Mouse (Mus musculus) ES-E14 (cell line): ENCODE results near the gene Asic1. TPM values are rescaled to one million over a fixed set of nuclear protein-coding genes. Genes with fewer than 3 reads are reported as not detected.

Experiments
- DNase-seq: peaks from one replicate; pipeline ENCODE4 v3.0.0-alpha.2; 2013; ENCODE audit warnings: low read depth, low spot score
- H3K27ac ChIP-seq: 2 replicates; pipeline ENCODE4 v1.5.1; 2012; ENCODE audit warnings: low read depth, mild to moderate bottlenecking, low read length, moderate library complexity, mixed read lengths; ENCODE audit not compliant: poor library complexity, insufficient read depth, severe bottlenecking
- H3K36me3 ChIP-seq: 2 replicates; pipeline ENCODE4 v1.6.1; 2012; ENCODE audit warnings: mild to moderate bottlenecking, low read length, moderate library complexity, mixed read lengths; ENCODE audit not compliant: control insufficient read depth, poor library complexity, insufficient read depth, severe bottlenecking
- H3K4me1 ChIP-seq, 2 experiments: fragments of 150-350 bp in 1 of 2; sonication (generic) in 1 of 2; 2 replicates each; pipeline ENCODE4 v1.6.1; 2012; ENCODE audit warnings: low read length in 2 of 2, mild to moderate bottlenecking in 1 of 2, mixed read lengths in 1 of 2; ENCODE audit not compliant: control insufficient read depth in 2 of 2, insufficient read depth in 2 of 2, poor library complexity in 1 of 2
- H3K4me3 ChIP-seq, 2 experiments: fragments of 150-350 bp in 1 of 2; sonication (generic) in 1 of 2; 2 replicates each; pipeline ENCODE4 v1.5.1; 2012; ENCODE audit warnings: low read length in 2 of 2, low read depth in 1 of 2, mild to moderate bottlenecking in 1 of 2, mixed read lengths in 1 of 2; ENCODE audit not compliant: insufficient read depth in 1 of 2, poor library complexity in 1 of 2, severe bottlenecking in 1 of 2
- H3K9ac ChIP-seq: 2 replicates; pipeline ENCODE4 v1.6.1; 2012; ENCODE audit warnings: low read depth, mild to moderate bottlenecking, low read length, mixed read lengths; ENCODE audit not compliant: poor library complexity, insufficient read depth, severe bottlenecking
- H3K9me3 ChIP-seq: fragments of 150-350 bp; sonication (generic); 2 replicates; pipeline ENCODE4 v1.6.1; 2012; ENCODE audit warnings: low read depth, mild to moderate bottlenecking, low read length; ENCODE audit not compliant: control insufficient read depth, insufficient read depth
- CHD2 ChIP-seq: IDR thresholded peaks from 2 replicates; pipeline ENCODE4 v1.6.1; 2014; ENCODE audit warnings: mild to moderate bottlenecking, low read depth, low read length, inconsistent platforms
- HCFC1 ChIP-seq: IDR thresholded peaks from 2 replicates; pipeline ENCODE4 v1.6.1; 2012; ENCODE audit warnings: low read length, inconsistent platforms, borderline replicate concordance; ENCODE audit not compliant: insufficient read depth
- MAFK ChIP-seq: IDR thresholded peaks from 2 replicates; pipeline ENCODE4 v1.6.1; 2014; ENCODE audit warnings: mild to moderate bottlenecking, low read depth, low read length, inconsistent platforms; ENCODE audit not compliant: insufficient read depth
- ZC3H11A ChIP-seq: IDR thresholded peaks from 2 replicates; pipeline ENCODE4 v1.6.1; 2012; ENCODE audit warnings: low read depth, mild to moderate bottlenecking, inconsistent platforms, low read length, borderline replicate concordance
- ZNF384 ChIP-seq: IDR thresholded peaks from 2 replicates; pipeline ENCODE4 v1.6.1; 2012; ENCODE audit warnings: low read depth, low read length, inconsistent platforms
- in situ Hi-C, 2 experiments: fragments of 600-800 bp; cut with MboI; formaldehyde crosslinking; loops; one replicate each; pipeline ENCODE4 v1.15.1; 2025; ENCODE audit warnings: low sequenced_read_pairs in 2 of 2, inconsistent platforms in 1 of 2; ENCODE audit not compliant: unreplicated experiment in 2 of 2
- total RNA-seq: library from RNA; depleted of rRNA; stranded (reverse); fragments of 300-350 nt; gene quantifications from 2 replicates; pipeline ENCODE4 v1.2.3, GENCODE M21; 2012

The Asic1 gene
- total RNA-seq, 1 experiment: 6.6 TPM

DNA sequence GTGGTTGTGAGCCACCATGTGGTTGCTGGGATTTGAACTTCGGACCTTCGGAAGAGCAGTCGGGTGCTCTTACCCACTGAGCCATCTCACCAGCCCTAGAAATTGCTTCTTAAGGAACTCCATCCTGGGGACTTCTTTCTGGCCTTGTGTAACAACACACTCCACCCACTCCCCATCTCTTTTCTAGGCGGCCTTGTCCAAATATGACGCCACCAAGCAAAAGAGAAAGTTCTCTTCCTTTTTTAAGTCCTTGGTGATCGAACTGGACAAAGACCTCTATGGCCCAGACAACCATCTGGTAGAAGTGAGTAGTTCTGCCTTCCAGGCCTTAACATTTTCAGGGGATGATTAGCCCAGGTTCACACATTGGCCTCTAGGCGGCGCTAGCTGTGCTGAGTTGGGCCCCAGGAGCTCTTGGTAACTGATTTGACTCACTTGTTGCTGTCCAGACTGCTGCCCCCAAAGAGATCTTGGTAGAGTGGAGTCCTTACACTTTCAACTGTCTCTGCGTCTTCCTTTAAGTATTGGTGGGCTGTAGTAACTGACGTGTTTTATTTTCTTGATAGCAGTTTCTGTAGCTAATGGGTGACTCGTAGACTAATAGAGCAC is 35.4 kb downstream of the Asic1 start, which contains the start of gene Gm17349:
Gene Gm17349, minus strand, starts transcription at position 51 of the 609 bp plus-strand sequence.
- no peak for DNase-seq
- Histone ChIP-seq H3K36me3 (peaks cover 30% of the 10 kb centered on the region), H3K4me1 (peaks cover 7 to 8% of the 10 kb centered on the region in 2 experiments; a peak in 3 of 4 replicates), H3K27ac (peak within 1 kb of the TSS; percentile 89), H3K9me3 (no peaks in the 10 kb centered on the region), H3K4me3 (peak within 1 kb of the TSS; percentile 29 to 90), H3K9ac (peak within 1 kb of the TSS; percentile 22; the same call in 1 of the 2 replicates)
- in situ Hi-C loops: no loop called here
- TF ChIP-seq ZNF384 (no peak), MAFK (no peak), CHD2 (no peak), ZC3H11A (0 out of 2 replicates have a peak, but pooled peaks have one; percentile 14), HCFC1 (no peak)

- Histone ChIP-seq H3K9ac (no peak overlapping the region), H3K36me3 (peaks cover 48% of the 10 kb centered on the region), H3K9me3 (no peaks in the 10 kb centered on the region), H3K27ac (no peak overlapping the region), H3K4me3 (no peak overlapping the region; a peak in 1 of 4 replicates), H3K4me1 (peaks cover 4 to 12% of the 10 kb centered on the region in 2 experiments; a peak in 3 of 4 replicates)
- in situ Hi-C loops: no loop called here
- no peak for DNase-seq
- TF ChIP-seq ZC3H11A: no peak
Observed at GRCm38 (mm10) chr15:99708176-99708575, 38.0 kb downstream of the Asic1 start.

DNA sequence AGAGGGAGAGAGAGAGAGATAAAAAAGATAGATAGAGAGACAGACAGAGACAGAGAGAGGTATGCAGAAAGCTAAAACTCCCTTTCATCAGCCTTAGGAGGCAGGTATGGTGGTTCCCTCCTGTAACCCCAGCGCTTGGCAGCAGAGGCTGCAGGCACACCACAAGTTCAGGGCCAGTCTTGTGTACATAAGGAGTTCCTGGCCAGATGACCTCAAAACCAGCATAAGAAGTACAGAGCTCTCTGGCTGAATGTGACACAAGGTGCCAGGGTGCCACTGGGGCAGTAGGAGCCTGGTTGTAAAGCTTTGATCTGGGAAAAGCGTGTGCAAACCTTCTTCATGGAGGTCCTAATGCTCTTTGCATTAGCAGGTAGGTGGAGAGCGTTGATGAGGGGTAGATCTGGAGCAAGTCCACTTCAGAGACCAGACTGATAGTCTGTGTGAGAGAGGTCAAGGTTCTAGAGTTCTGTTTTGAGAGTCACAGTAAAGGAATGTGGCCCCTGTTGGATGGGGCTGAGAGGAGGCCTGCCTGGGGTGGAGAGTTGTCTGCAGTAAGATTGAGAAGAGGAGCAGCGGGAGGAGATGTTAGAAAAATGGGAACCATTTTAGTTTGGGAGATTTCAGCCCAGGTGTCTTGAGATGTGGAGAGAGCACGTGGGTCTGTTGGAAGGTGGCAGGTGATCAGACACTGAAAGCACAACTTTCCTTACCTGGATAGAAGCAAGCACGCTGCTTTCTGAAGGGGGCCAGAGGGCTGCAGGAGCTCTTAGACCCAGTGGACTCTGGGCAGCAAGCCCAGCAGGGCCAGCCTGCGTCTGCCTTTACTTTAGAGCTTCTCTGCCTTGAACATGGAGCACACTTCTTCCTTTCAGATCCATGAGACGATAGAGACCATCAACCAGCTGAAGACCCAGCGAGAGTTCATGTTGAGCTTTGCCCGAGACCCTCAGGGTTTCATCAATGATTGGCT is 40.3 kb downstream of the Asic1 start:
- Histone ChIP-seq H3K9ac (no peak overlapping the region), H3K27ac (no peak overlapping the region), H3K36me3 (peaks cover 57% of the 10 kb centered on the region), H3K4me3 (no peak overlapping the region), H3K4me1 (peaks cover 4 to 22% of the 10 kb centered on the region in 2 experiments; a peak in 3 of 4 replicates), H3K9me3 (no peaks in the 10 kb centered on the region)
- in situ Hi-C loops: loop anchor here in 1 of 2 experiments (10.0 kb wide), 1 partner anchor 194 kb away; no protein-coding TSS in a partner anchor
- no peak for TF ChIP-seq HCFC1
- TF ChIP-seq CHD2: no peak
- no peak for TF ChIP-seq MAFK
- TF ChIP-seq ZNF384: no peak
- TF ChIP-seq ZC3H11A: no peak
- DNase-seq: no peak

GRCm38 (mm10) chr15:99711491-99711890 is 41.3 kb downstream of the Asic1 start:
- Histone ChIP-seq H3K9ac (no peak overlapping the region), H3K4me1 (peaks cover 4 to 22% of the 10 kb centered on the region in 2 experiments; a peak in 3 of 4 replicates), H3K4me3 (no peak overlapping the region), H3K36me3 (peaks cover 53% of the 10 kb centered on the region), H3K9me3 (no peaks in the 10 kb centered on the region), H3K27ac (no peak overlapping the region)
- in situ Hi-C loops: loop anchor here in 1 of 2 experiments (10.0 kb wide), 1 partner anchor 193 kb away; no protein-coding TSS in a partner anchor
- DNase-seq: no peak
- TF ChIP-seq ZC3H11A (no peak), ZNF384 (no peak), HCFC1 (no peak), MAFK (no peak), CHD2 (no peak)
